ENCODE assay signal across 8 mouse cellular contexts in the genomic region with DNA sequence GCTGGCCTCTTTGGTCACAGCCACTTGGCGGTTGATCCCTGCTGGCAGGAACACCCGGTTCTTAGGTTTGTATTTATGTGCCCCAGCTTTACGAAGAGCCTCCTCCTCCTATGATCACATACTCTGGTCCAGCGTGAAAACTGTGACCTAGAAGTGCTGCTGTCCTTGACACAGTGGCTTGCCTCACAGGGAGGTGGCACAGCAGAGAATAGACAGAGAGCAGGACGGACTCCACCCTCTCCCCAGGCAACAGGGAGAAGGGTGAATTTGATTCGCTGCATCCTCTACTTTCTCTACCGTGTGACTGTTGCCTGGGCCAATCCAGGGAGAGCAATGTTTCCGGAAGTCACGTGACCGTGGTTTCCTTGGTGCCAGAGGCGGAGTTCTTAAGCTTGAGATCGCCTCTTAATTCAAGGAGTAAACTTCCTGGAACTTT. TPM values are rescaled to one million over a fixed set of nuclear protein-coding genes. Genes with fewer than 3 reads are reported as not detected.
DNase-seq lines count a peak whose midpoint lies in the region; ATAC-seq and TF ChIP-seq lines count a peak whose summit lies in the region.

No protein-coding gene starts in this region.

- DNase-seq in thymus, postnatal 14 days = peak; percentile 48
- DNase-seq in thymus, postnatal 36 days = no peak
- DNase-seq in c-Kit-positive CD71-positive TER-119-positive erythroid progenitor cells, embryonic 14.5 days (ENCODE audit: low spot score) = peak; percentile 82
- peak; percentile 49 to 64 for DNase-seq in heart, adult 9 months (ENCODE audit: low spot score in 2 of 2)
- DNase-seq in lung, embryonic 14.5 days = peak; percentile 87
- no peak for DNase-seq in cerebellum, postnatal 14 days

- no peak for TF ChIP-seq CTCF in lung, embryonic 14.5 days (IDR thresholded peaks at IDR 0.05; ENCODE audit: low read depth)

- H3K36me3 ChIP-seq in kidney, embryonic 15.5 days = peaks cover 5% of the 10 kb centered on the region
- no peaks in the 10 kb centered on the region for H3K36me3 ChIP-seq in lung, embryonic 14.5 days (ENCODE audit: insufficient read depth)
- H3K36me3 ChIP-seq in neural tube, embryonic 14.5 days (ENCODE audit: control insufficient read depth, insufficient read depth, low read length) = no peaks in the 10 kb centered on the region

- H3K4me1 ChIP-seq in kidney, embryonic 15.5 days = peaks cover 46% of the 10 kb centered on the region
- H3K4me1 ChIP-seq in lung, embryonic 14.5 days (ENCODE audit: insufficient read depth) = peaks cover 6% of the 10 kb centered on the region; the same call in 1 of the 2 replicates
- H3K4me1 ChIP-seq in neural tube, embryonic 14.5 days (ENCODE audit: control insufficient read depth, insufficient read depth, low read length) = no peaks in the 10 kb centered on the region

- no peak overlapping the region for H3K9ac ChIP-seq in kidney, embryonic 15.5 days
- no peak overlapping the region for H3K9ac ChIP-seq in lung, embryonic 14.5 days
- no peak overlapping the region for H3K9ac ChIP-seq in neural tube, embryonic 14.5 days (replicated peaks; ENCODE audit: low read depth, low read length)

- 22% methylated on average over 12 of the region's 12 CpGs for WGBS in kidney, embryonic 15.5 days
- 22% methylated on average over 12 of the region's 12 CpGs for WGBS in lung, embryonic 14.5 days
- 25% methylated on average over 12 of the region's 12 CpGs for WGBS in neural tube, embryonic 14.5 days

- peak overlapping the region; percentile 21 for H3K4me3 ChIP-seq in kidney, embryonic 15.5 days (replicated peaks)
- H3K4me3 ChIP-seq in lung, embryonic 14.5 days (ENCODE audit: low read depth, low read length) = no peak overlapping the region
- peak overlapping the region; percentile 10; the same call in 1 of the 2 replicates for H3K4me3 ChIP-seq in neural tube, embryonic 14.5 days (ENCODE audit: low read depth, low read length)

- ATAC-seq in kidney, embryonic 15.5 days (replicated peaks; ENCODE audit: low FRiP score) = peak; percentile 85
- ATAC-seq in lung, embryonic 14.5 days (ENCODE audit: insufficient read depth) = peak; percentile 84
- peak; percentile 60; the same call in 1 of the 2 replicates for ATAC-seq in neural tube, embryonic 14.5 days (ENCODE audit: low read depth)

- 0 out of 2 replicates have a peak, but pooled peaks cover under 1% of the 10 kb centered on the region for H3K27me3 ChIP-seq in kidney, embryonic 15.5 days
- H3K27me3 ChIP-seq in lung, embryonic 14.5 days (ENCODE audit: insufficient read depth, low read length) = no peaks in the 10 kb centered on the region
- H3K27me3 ChIP-seq in neural tube, embryonic 14.5 days (ENCODE audit: control insufficient read depth, insufficient read depth, low read length) = no peaks in the 10 kb centered on the region

- no peaks in the 10 kb centered on the region for H3K9me3 ChIP-seq in kidney, embryonic 15.5 days (replicated peaks)
- no peaks in the 10 kb centered on the region for H3K9me3 ChIP-seq in lung, embryonic 14.5 days (ENCODE audit: low read depth, low read length)
- H3K9me3 ChIP-seq in neural tube, embryonic 14.5 days (ENCODE audit: control insufficient read depth, low read length) = no peaks in the 10 kb centered on the region

- peak overlapping the region; percentile 46 for H3K4me2 ChIP-seq in kidney, embryonic 15.5 days
- H3K4me2 ChIP-seq in lung, embryonic 14.5 days = peak overlapping the region; percentile 38
- H3K4me2 ChIP-seq in neural tube, embryonic 14.5 days (ENCODE audit: low read depth, low read length) = peak overlapping the region; percentile 28; the same call in 1 of the 2 replicates

- H3K27ac ChIP-seq in kidney, embryonic 15.5 days = peak overlapping the region; percentile 75
- 0 out of 2 replicates have a peak overlapping the region, but pooled peaks have one; percentile 43 for H3K27ac ChIP-seq in lung, embryonic 14.5 days (ENCODE audit: low read depth)
- H3K27ac ChIP-seq in neural tube, embryonic 14.5 days (ENCODE audit: low read depth, low read length) = no peak overlapping the region

RNA-seq across cellular contexts. Expression of gene Prr15l, which starts 7.0 kb away (rescaled TPM):
- polyA plus RNA-seq in kidney, embryonic 15.5 days (2015; fragmentation: Nextera tagmentation; extraction: Ambion mirVana) = 37.6 and 38.7 TPM in 2 replicates
- 24.1 and 30.8 TPM in 2 replicates for polyA plus RNA-seq in lung, embryonic 14.5 days (2014; fragmentation: Nextera tagmentation; extraction: Ambion mirVana)
- 0.09 and 0.36 TPM in 2 replicates for polyA plus RNA-seq in neural tube, embryonic 14.5 days (2014; fragmentation: Nextera tagmentation; extraction: Ambion mirVana)

RNA-seq across cellular contexts. Expression of gene Pnpo, which starts 8.8 kb away (rescaled TPM):
- 34.3 and 42.6 TPM in 2 replicates for polyA plus RNA-seq in kidney, embryonic 15.5 days (2015; fragmentation: Nextera tagmentation; extraction: Ambion mirVana)
- polyA plus RNA-seq in lung, embryonic 14.5 days (2014; fragmentation: Nextera tagmentation; extraction: Ambion mirVana) = 18.4 and 19.5 TPM in 2 replicates
- polyA plus RNA-seq in neural tube, embryonic 14.5 days (2014; fragmentation: Nextera tagmentation; extraction: Ambion mirVana) = 21.7 and 23.4 TPM in 2 replicates

RNA-seq across cellular contexts. Expression of gene Cdk5rap3, which starts 18.6 kb away (rescaled TPM):
- polyA plus RNA-seq in kidney, embryonic 15.5 days (2015; fragmentation: Nextera tagmentation; extraction: Ambion mirVana) = 78.9 and 79.5 TPM in 2 replicates
- 61.8 and 63.8 TPM in 2 replicates for polyA plus RNA-seq in lung, embryonic 14.5 days (2014; fragmentation: Nextera tagmentation; extraction: Ambion mirVana)
- polyA plus RNA-seq in neural tube, embryonic 14.5 days (2014; fragmentation: Nextera tagmentation; extraction: Ambion mirVana) = 80.0 and 82.4 TPM in 2 replicates

RNA-seq across cellular contexts. Expression of gene Sp2, which starts 47.8 kb away (rescaled TPM):
- polyA plus RNA-seq in kidney, embryonic 15.5 days (2015; fragmentation: Nextera tagmentation; extraction: Ambion mirVana) = 19.9 and 22.7 TPM in 2 replicates
- 22.3 and 23.7 TPM in 2 replicates for polyA plus RNA-seq in lung, embryonic 14.5 days (2014; fragmentation: Nextera tagmentation; extraction: Ambion mirVana)
- 14.7 and 17.8 TPM in 2 replicates for polyA plus RNA-seq in neural tube, embryonic 14.5 days (2014; fragmentation: Nextera tagmentation; extraction: Ambion mirVana)

Comparison
In these comparisons a context has a peak if more than half of its experiments do, and no peak if none do; other contexts are left out.
1. DNase-seq: peak in thymus, postnatal 14 days (single experiment), c-Kit-positive CD71-positive TER-119-positive erythroid progenitor cells, embryonic 14.5 days (single experiment), heart, adult 9 months (2 of 2) and lung, embryonic 14.5 days (single experiment); none in thymus, postnatal 36 days (0 of 2) and cerebellum, postnatal 14 days (0 of 2).
2. RNA of gene Prr15l, which starts 7.0 kb away (polyA plus RNA-seq): 37.6 to 38.7 TPM in kidney, embryonic 15.5 days and 24.1 to 30.8 TPM in lung, embryonic 14.5 days; 0.09 to 0.36 TPM in neural tube, embryonic 14.5 days; every median in the first group is over 10 times any median in the second.
3. Peak in every context shown above with its lines, with median percentiles within 50 percentile points of each other: ATAC-seq and H3K4me2 ChIP-seq.